ENCODE assay signal across 26 mouse cellular contexts in genomic region chr9:105274925-105275324, GRCm38 (mm10).
A peak's percentile ranks its signal among the peaks of the same experiment; 100 is the strongest.
DNase-seq lines count a peak whose midpoint lies in the region; ATAC-seq lines count a peak whose summit lies in the region.
"Had no signal": no experiment of that assay in that cellular context is flagged by ENCODE, and none has a peak within 500 bp of the region (broad histone marks: within the 10 kb centered on the region; RNA-seq: fewer than 3 reads in every experiment).

No protein-coding gene starts in this region.

- H3K36me3 ChIP-seq in midbrain, embryonic 14.5 days (ENCODE audit: control insufficient read depth, insufficient read depth, low read length), result no peaks in the 10 kb centered on the region
- H3K36me3 ChIP-seq in midbrain, embryonic 16.5 days (ENCODE audit: control insufficient read depth, insufficient read depth, low read length), result no peaks in the 10 kb centered on the region
- H3K36me3 ChIP-seq in forebrain, embryonic 16.5 days (ENCODE audit: control insufficient read depth, insufficient read depth), result no peaks in the 10 kb centered on the region
- H3K36me3 ChIP-seq: embryonic facial prominence, embryonic 15.5 days; heart, embryonic 13.5 days; limb, embryonic 15.5 days; lung, embryonic 15.5 days had no signal

- H3K4me1 ChIP-seq in midbrain, embryonic 14.5 days (ENCODE audit: control insufficient read depth, insufficient read depth, low read length), result peaks cover 15% of the 10 kb centered on the region
- peaks cover 17% of the 10 kb centered on the region for H3K4me1 ChIP-seq in midbrain, embryonic 16.5 days (ENCODE audit: control insufficient read depth, insufficient read depth, low read length)
- peaks cover 19% of the 10 kb centered on the region for H3K4me1 ChIP-seq in forebrain, embryonic 16.5 days (replicated peaks; ENCODE audit: control insufficient read depth, insufficient read depth, low read length)
- H3K4me1 ChIP-seq: embryonic facial prominence, embryonic 15.5 days; heart, embryonic 13.5 days; limb, embryonic 15.5 days; lung, embryonic 15.5 days had no signal

- intact Hi-C loops in left cerebral cortex, postnatal 10 days (cut with DNase I), result no loop called here

- ATAC-seq in frontal cortex, adult (ENCODE audit: low TSS enrichment), result peak; percentile 83
- no peak for ATAC-seq in midbrain, embryonic 14.5 days (ENCODE audit: low FRiP score, low TSS enrichment)
- ATAC-seq in midbrain, embryonic 16.5 days, result no peak
- peak; percentile 47; the same call in 1 of the 2 replicates for ATAC-seq in forebrain, embryonic 16.5 days
- ATAC-seq: CD4-positive, CD25-positive, alpha-beta regulatory T cell, adult 4 months; intestine, postnatal 0 days had no signal

- DNase-seq in frontal cortex, postnatal 10 days (ENCODE audit: low spot score in 2 of 2), result no peak
- DNase-seq in midbrain, embryonic 14.5 days, result no peak
- no peak for DNase-seq in lung, postnatal 14 days
- no peak for DNase-seq in left cerebral cortex, postnatal 10 days (ENCODE audit: extremely low spot score in 1 of 2, low spot score in 2 of 2)
- DNase-seq: adrenal gland, postnatal 14 days; cerebellum, adult 9-10 months; gastrocnemius, postnatal 36 days; heart, adult 2 months; heart, postnatal 14 days; kidney, postnatal 36 days; left cerebral cortex, postnatal 4 days; lung, postnatal 4 days; right cerebral cortex, postnatal 14 days; thymus, adult 2 months; thymus, postnatal 4 days had no signal

- H3K4me2 ChIP-seq in midbrain, embryonic 14.5 days (ENCODE audit: low read length), result no peak overlapping the region
- no peak overlapping the region for H3K4me2 ChIP-seq in midbrain, embryonic 16.5 days (ENCODE audit: low read length)
- H3K4me2 ChIP-seq in forebrain, embryonic 16.5 days (ENCODE audit: low read length), result no peak overlapping the region
- H3K4me2 ChIP-seq: embryonic facial prominence, embryonic 15.5 days; heart, embryonic 13.5 days; limb, embryonic 15.5 days; lung, embryonic 15.5 days had no signal

- no peak overlapping the region for H3K9ac ChIP-seq in midbrain, embryonic 14.5 days (replicated peaks; ENCODE audit: low read length)
- no peak overlapping the region for H3K9ac ChIP-seq in midbrain, embryonic 16.5 days (ENCODE audit: low read depth, low read length)
- no peak overlapping the region for H3K9ac ChIP-seq in forebrain, embryonic 16.5 days (replicated peaks; ENCODE audit: low read depth, low read length)
- H3K9ac ChIP-seq: embryonic facial prominence, embryonic 15.5 days; heart, embryonic 13.5 days; limb, embryonic 15.5 days; liver, embryonic 14.5 days; lung, embryonic 15.5 days had no signal

- no peaks in the 10 kb centered on the region for H3K27me3 ChIP-seq in midbrain, embryonic 14.5 days (ENCODE audit: control insufficient read depth, insufficient read depth, low read length)
- H3K27me3 ChIP-seq in midbrain, embryonic 16.5 days (ENCODE audit: control insufficient read depth, insufficient read depth, low read depth, low read length), result no peaks in the 10 kb centered on the region
- H3K27me3 ChIP-seq in forebrain, embryonic 16.5 days (replicated peaks; ENCODE audit: control insufficient read depth, insufficient read depth, low read length), result no peaks in the 10 kb centered on the region
- H3K27me3 ChIP-seq: embryonic facial prominence, embryonic 15.5 days; heart, embryonic 13.5 days; limb, embryonic 15.5 days; lung, embryonic 15.5 days had no signal

- 61% methylated on average over 3 of the region's 3 CpGs for WGBS in midbrain, embryonic 14.5 days
- 58% methylated on average over 3 of the region's 3 CpGs for WGBS in midbrain, embryonic 16.5 days
- 35% methylated on average over 3 of the region's 3 CpGs for WGBS in forebrain, embryonic 16.5 days

- H3K9me3 ChIP-seq in midbrain, embryonic 14.5 days (ENCODE audit: control insufficient read depth, low read length), result no peaks in the 10 kb centered on the region
- H3K9me3 ChIP-seq in midbrain, embryonic 16.5 days (replicated peaks; ENCODE audit: control insufficient read depth, low read length, poor library complexity, severe bottlenecking), result no peaks in the 10 kb centered on the region
- H3K9me3 ChIP-seq in forebrain, embryonic 16.5 days (ENCODE audit: control insufficient read depth, low read length), result no peaks in the 10 kb centered on the region
- H3K9me3 ChIP-seq: embryonic facial prominence, embryonic 15.5 days; heart, embryonic 13.5 days; limb, embryonic 15.5 days; lung, embryonic 15.5 days had no signal

- H3K4me3 ChIP-seq in midbrain, embryonic 14.5 days (replicated peaks; ENCODE audit: low read depth, low read length), result no peak overlapping the region
- no peak overlapping the region for H3K4me3 ChIP-seq in midbrain, embryonic 16.5 days (ENCODE audit: low read depth, low read length)
- H3K4me3 ChIP-seq in forebrain, embryonic 16.5 days (replicated peaks; ENCODE audit: low read length), result no peak overlapping the region
- H3K4me3 ChIP-seq: embryonic facial prominence, embryonic 15.5 days; heart, adult 2 months; heart, embryonic 13.5 days; limb, embryonic 15.5 days; lung, embryonic 15.5 days had no signal

- H3K27ac ChIP-seq in midbrain, embryonic 14.5 days (replicated peaks; ENCODE audit: low read depth, low read length), result peak overlapping the region; percentile 75
- no peak overlapping the region for H3K27ac ChIP-seq in midbrain, embryonic 16.5 days (ENCODE audit: low read length)
- H3K27ac ChIP-seq in forebrain, embryonic 16.5 days (ENCODE audit: low read length), result peak overlapping the region; percentile 47
- H3K27ac ChIP-seq: embryonic facial prominence, embryonic 15.5 days; heart, adult 2 months; heart, embryonic 13.5 days; limb, embryonic 15.5 days; liver, embryonic 14.5 days; lung, embryonic 15.5 days; stomach, postnatal 0 days had no signal

Comparison
In these comparisons a context has a peak if more than half of its experiments do, and no peak if none do; other contexts are left out.
1. ATAC-seq: peak in frontal cortex, adult (single experiment) and forebrain, embryonic 16.5 days (single experiment); none in midbrain, embryonic 14.5 days (single experiment) and midbrain, embryonic 16.5 days (single experiment).